Mouse (Mus musculus): ENCODE measurements around the gene Gpr33.

Gpr33 gene

GRCm38 (mm10) chr12:51983625-51984024 lies 44.2 kb downstream of the Gpr33 start:
- no peak for DNase-seq

GRCm38 (mm10) chr12:51976531-51976930 lies 51.3 kb downstream of the Gpr33 start:
- DNase-seq: no peak

- no peak for DNase-seq
Measured at GRCm38 (mm10) chr12:51974381-51974780, 53.5 kb downstream of the Gpr33 start.
